ENCODE assay signal across 9 mouse cellular contexts in genomic region chr1:133146014-133147009, GRCm38 (mm10). TPM values are rescaled to one million over a fixed set of nuclear protein-coding genes. Genes with fewer than 3 reads are reported as not detected.
DNase-seq lines count a peak whose midpoint lies in the region; ATAC-seq and TF ChIP-seq lines count a peak whose summit lies in the region.
"Had no signal": no experiment of that assay in that cellular context is flagged by ENCODE, and none has a peak within 500 bp of the region (broad histone marks: within the 10 kb centered on the region; RNA-seq: fewer than 3 reads in every experiment).

No protein-coding gene starts in this region.

- no peaks in the 10 kb centered on the region for H3K27me3 ChIP-seq in intestine, postnatal 0 days (replicated peaks; ENCODE audit: control insufficient read depth, insufficient read depth, low read length)
- no peaks in the 10 kb centered on the region for H3K27me3 ChIP-seq in liver, embryonic 12.5 days (replicated peaks)
- no peaks in the 10 kb centered on the region for H3K27me3 ChIP-seq in neural tube, embryonic 11.5 days (ENCODE audit: control insufficient read depth, insufficient read depth, low read length)

- peak overlapping the region; percentile 33 for H3K4me2 ChIP-seq in intestine, postnatal 0 days (replicated peaks; ENCODE audit: low read depth)
- no peak overlapping the region for H3K4me2 ChIP-seq in liver, embryonic 12.5 days
- no peak overlapping the region for H3K4me2 ChIP-seq in neural tube, embryonic 11.5 days (ENCODE audit: low read depth)

- DNase-seq in left cerebral cortex, adult 2 months (ENCODE audit: extremely low spot score in 1 of 2, low spot score in 2 of 2), result peak in 1 of 2 experiments; percentile 38
- no peak for DNase-seq in left cerebral cortex, adult 8-10 months (ENCODE audit: low spot score in 2 of 2)
- DNase-seq in adipocyte (ENCODE audit: low spot score), result peak; percentile 67
- peak; percentile 57 for DNase-seq in neural tube, embryonic 11.5 days (ENCODE audit: low spot score)
- peak; percentile 25 to 33 for DNase-seq in thymus, postnatal 36 days

- intact Hi-C loops in left cerebral cortex, adult 2 months (cut with DNase I), result loop anchor here (1.0 to 5.0 kb wide), 3 partner anchors 161 to 466 kb away; partner anchors contain the start of genes Ren1 and Snrpe

- no peaks in the 10 kb centered on the region for H3K4me1 ChIP-seq in embryonic fibroblast, embryonic 13.5 days (ENCODE audit: control insufficient read depth, insufficient read depth, low read length)
- H3K4me1 ChIP-seq in intestine, postnatal 0 days (replicated peaks; ENCODE audit: control insufficient read depth, insufficient read depth, low read length), result no peaks in the 10 kb centered on the region
- no peaks in the 10 kb centered on the region for H3K4me1 ChIP-seq in liver, embryonic 12.5 days
- no peaks in the 10 kb centered on the region for H3K4me1 ChIP-seq in neural tube, embryonic 11.5 days (ENCODE audit: control insufficient read depth, insufficient read depth, low read length)

- peaks cover 5% of the 10 kb centered on the region; the same call in 1 of the 2 replicates for H3K36me3 ChIP-seq in intestine, postnatal 0 days (ENCODE audit: control insufficient read depth, insufficient read depth)
- peaks cover 16% of the 10 kb centered on the region for H3K36me3 ChIP-seq in liver, embryonic 12.5 days
- H3K36me3 ChIP-seq in neural tube, embryonic 11.5 days (ENCODE audit: control insufficient read depth, insufficient read depth, low read length), result no peaks in the 10 kb centered on the region

- peak; percentile 84 for ATAC-seq in intestine, postnatal 0 days
- 0 out of 2 replicates have a peak, but pooled peaks have one; percentile 41 for ATAC-seq in liver, embryonic 12.5 days
- no peak for ATAC-seq in neural tube, embryonic 11.5 days (ENCODE audit: insufficient read depth, low FRiP score, low TSS enrichment)

- no peak for TF ChIP-seq POLR2A in embryonic fibroblast, embryonic 13.5 days (IDR thresholded peaks at IDR 0.05; ENCODE audit: low read depth, low read length)

- WGBS in intestine, postnatal 0 days, result 44% methylated on average over 22 of the region's 22 CpGs
- WGBS in liver, embryonic 12.5 days (ENCODE audit: insufficient replicate concordance), result 59% methylated on average over 22 of the region's 22 CpGs
- WGBS in neural tube, embryonic 11.5 days, result 64% methylated on average over 22 of the region's 22 CpGs

- H3K9ac ChIP-seq in intestine, postnatal 0 days (ENCODE audit: low read depth, low read length), result no peak overlapping the region
- H3K9ac ChIP-seq in liver, embryonic 12.5 days, result no peak overlapping the region
- H3K9ac ChIP-seq in neural tube, embryonic 11.5 days (ENCODE audit: low read length), result no peak overlapping the region

- peak; percentile 96 for TF ChIP-seq CTCF in left cerebral cortex, adult 2 months (IDR thresholded peaks at IDR 0.05)
- peak; percentile 75; the same call in 1 of the 2 replicates for TF ChIP-seq CTCF in embryonic fibroblast, embryonic 13.5 days (IDR thresholded peaks at IDR 0.05; ENCODE audit: borderline replicate concordance, insufficient read depth, low read length)
- peak; percentile 93 for TF ChIP-seq CTCF in intestine, postnatal 0 days (IDR thresholded peaks at IDR 0.05; ENCODE audit: low read depth)

- H3K9me3 ChIP-seq in intestine, postnatal 0 days (ENCODE audit: control insufficient read depth), result no peaks in the 10 kb centered on the region
- H3K9me3 ChIP-seq in liver, embryonic 12.5 days (replicated peaks), result 0 out of 2 replicates have a peak, but pooled peaks cover 5% of the 10 kb centered on the region
- no peaks in the 10 kb centered on the region for H3K9me3 ChIP-seq in neural tube, embryonic 11.5 days (ENCODE audit: control insufficient read depth, low read length)

- H3K4me3 ChIP-seq in left cerebral cortex, adult 2 months, result no peak overlapping the region
- no peak overlapping the region for H3K4me3 ChIP-seq in embryonic fibroblast, embryonic 13.5 days (ENCODE audit: insufficient read depth, low read length)
- H3K4me3 ChIP-seq in intestine, postnatal 0 days (ENCODE audit: low read depth, low read length), result no peak overlapping the region
- H3K4me3 ChIP-seq in liver, embryonic 12.5 days, result no peak overlapping the region
- no peak overlapping the region for H3K4me3 ChIP-seq in neural tube, embryonic 11.5 days (ENCODE audit: low read depth, low read length)
- H3K4me3 ChIP-seq: erythroblast, embryonic 14.5 days had no signal

- H3K27ac ChIP-seq in left cerebral cortex, adult 2 months, result no peak overlapping the region
- no peak overlapping the region for H3K27ac ChIP-seq in embryonic fibroblast, embryonic 13.5 days (ENCODE audit: insufficient read depth, low read length)
- H3K27ac ChIP-seq in intestine, postnatal 0 days (ENCODE audit: low read depth, low read length), result peak overlapping the region; percentile 29; the same call in 1 of the 2 replicates
- H3K27ac ChIP-seq in liver, embryonic 12.5 days, result no peak overlapping the region
- H3K27ac ChIP-seq in neural tube, embryonic 11.5 days (ENCODE audit: low read depth, low read length), result no peak overlapping the region

RNA-seq across cellular contexts. Expression of gene Ppp1r15b, which starts 15.4 kb away (rescaled TPM):
- 10 to 100 TPM; 41.4 to 44.3 TPM for total RNA-seq in left cerebral cortex, adult 2 months (2021)
- 10 to 100 TPM; 41.0 to 43.6 (median 42.0) TPM for total RNA-seq in left cerebral cortex, adult 8-10 months (2022)
- polyA plus RNA-seq in embryonic fibroblast, embryonic 13.5 days (2011; ENCODE audit: insufficient read length, low read depth, missing spikeins), result 55.8 and 63.3 TPM in 2 replicates
- 28.5 and 33.0 TPM in 2 replicates for polyA plus RNA-seq in intestine, postnatal 0 days (2015; fragmentation: Nextera tagmentation; extraction: Ambion mirVana)
- polyA plus RNA-seq in liver, embryonic 12.5 days (2016; fragmentation: Nextera tagmentation; extraction: Ambion mirVana), result 60.8 and 63.8 TPM in 2 replicates
- polyA plus RNA-seq in neural tube, embryonic 11.5 days (2014; fragmentation: Nextera tagmentation; extraction: Ambion mirVana), result 55.3 and 57.6 TPM in 2 replicates

RNA-seq across cellular contexts. Expression of gene Plekha6, which starts 17.7 kb away (rescaled TPM):
- total RNA-seq in left cerebral cortex, adult 2 months (2021), result 10 to 100 TPM; 94.2 to 96.3 TPM
- total RNA-seq in left cerebral cortex, adult 8-10 months (2022), result 10 to 100 TPM; 83.6 to 89.6 (median 88.4) TPM
- 2.6 and 3.6 TPM in 2 replicates for polyA plus RNA-seq in embryonic fibroblast, embryonic 13.5 days (2011; ENCODE audit: insufficient read length, low read depth, missing spikeins)
- 7.5 and 8.0 TPM in 2 replicates for polyA plus RNA-seq in intestine, postnatal 0 days (2015; fragmentation: Nextera tagmentation; extraction: Ambion mirVana)
- 2.1 and 2.2 TPM in 2 replicates for polyA plus RNA-seq in liver, embryonic 12.5 days (2016; fragmentation: Nextera tagmentation; extraction: Ambion mirVana)
- polyA plus RNA-seq in neural tube, embryonic 11.5 days (2014; fragmentation: Nextera tagmentation; extraction: Ambion mirVana), result 12.5 and 15.2 TPM in 2 replicates

Comparison
In these comparisons a context has a peak if more than half of its experiments do, and no peak if none do; other contexts are left out.
1. DNase-seq: peak in adipocyte (single experiment), neural tube, embryonic 11.5 days (single experiment) and thymus, postnatal 36 days (2 of 2); none in left cerebral cortex, adult 8-10 months (0 of 2).
2. Peak in every context shown above with its lines, with median percentiles within 50 percentile points of each other: CTCF ChIP-seq.